Mouse (Mus musculus) spleen, adult 2 months (tissue): ENCODE measurements at regions not wholly inside any gene's neighbourhood (a gene's known extent, or its start where the extent isn't known, plus 50 kb on each side); places are given as distances from the start of the nearest gene placed in this dataset.

Experiments
- DNase-seq, 2 experiments: peaks; one replicate each; pipeline versions ENCODE4 v3.0.0 to v3.0.0-alpha.2; 2012 to 2021; ENCODE audit warnings: low spot score in 2 of 2, low read depth in 1 of 2
- H3K27ac ChIP-seq: fragments of 200-500 bp; 2 replicates; pipeline ENCODE4 v1.5.1; 2012; ENCODE audit warnings: low read length, inconsistent platforms; ENCODE audit not compliant: insufficient read depth
- H3K27me3 ChIP-seq: fragments of 200-500 bp; 2 replicates; pipeline ENCODE4 v1.6.1; 2012; ENCODE audit warnings: mild to moderate bottlenecking, moderate library complexity, low read length, inconsistent platforms; ENCODE audit not compliant: control insufficient read depth, insufficient read depth
- H3K36me3 ChIP-seq: fragments of 200-500 bp; 2 replicates; pipeline ENCODE4 v1.6.1; 2012; ENCODE audit warnings: mild to moderate bottlenecking, low read length, inconsistent platforms; ENCODE audit not compliant: control insufficient read depth, insufficient read depth
- H3K4me1 ChIP-seq: fragments of 200-500 bp; 2 replicates; pipeline ENCODE4 v1.6.1; 2011; ENCODE audit warnings: inconsistent platforms; ENCODE audit not compliant: control insufficient read depth, insufficient read depth, insufficient read length
- H3K4me3 ChIP-seq: fragments of 200-500 bp; 2 replicates; pipeline ENCODE4 v1.5.1; 2011; ENCODE audit warnings: mild to moderate bottlenecking, inconsistent platforms; ENCODE audit not compliant: insufficient read depth, insufficient read length; ENCODE audit errors: extremely low read depth
- CTCF ChIP-seq: fragments of 200-500 bp; IDR thresholded peaks from 2 replicates; pipeline ENCODE4 v1.5.1; 2011; ENCODE audit warnings: mild to moderate bottlenecking, inconsistent platforms; ENCODE audit not compliant: insufficient read depth, insufficient read length, insufficient replicate concordance; ENCODE audit errors: extremely low read depth
- POLR2A ChIP-seq: fragments of 200-500 bp; IDR thresholded peaks from 2 replicates; pipeline ENCODE4 v1.6.1; 2011; ENCODE audit warnings: low read depth, low read length, inconsistent platforms
- WGBS: fragments of 180-500 bp; shearing (Covaris S2); methylation state at CpG from one replicate; pipeline ENCODE4 v1.1.7; 2018; 5-methylcytosine and 5-hydroxymethylcytosine counted together

- H3K4me1 ChIP-seq: no peaks in the 10 kb centered on the region
- no peak overlapping the region for H3K4me3 ChIP-seq
- TF ChIP-seq POLR2A (no peak), CTCF (no peak)
- no peaks in the 10 kb centered on the region for H3K27me3 ChIP-seq
- no peak for DNase-seq
- no peaks in the 10 kb centered on the region for H3K36me3 ChIP-seq
- H3K27ac ChIP-seq: no peak overlapping the region
- 92% methylated on average over 1 of the region's 1 CpGs for WGBS
Measured at GRCm38 (mm10) chr14:48904576-48904975, 161.3 kb upstream of the Ap5m1 start.

GRCm38 (mm10) chr14:48903526-48903925 lies 162.4 kb upstream of the Ap5m1 start:
- H3K36me3 ChIP-seq: no peaks in the 10 kb centered on the region
- DNase-seq: no peak
- no peak overlapping the region for H3K4me3 ChIP-seq
- WGBS: 64% methylated on average over 5 of the region's 5 CpGs
- no peak overlapping the region for H3K27ac ChIP-seq
- no peaks in the 10 kb centered on the region for H3K4me1 ChIP-seq
- H3K27me3 ChIP-seq: no peaks in the 10 kb centered on the region
- TF ChIP-seq CTCF: no peak
- no peak for TF ChIP-seq POLR2A

GRCm38 (mm10) chr14:48900201-48900600 lies 165.7 kb upstream of the Ap5m1 start:
- H3K4me1 ChIP-seq: no peaks in the 10 kb centered on the region
- H3K27ac ChIP-seq: no peak overlapping the region
- no peaks in the 10 kb centered on the region for H3K36me3 ChIP-seq
- DNase-seq: no peak
- H3K27me3 ChIP-seq: no peaks in the 10 kb centered on the region
- WGBS: 84% methylated on average over 1 of the region's 1 CpGs
- no peak overlapping the region for H3K4me3 ChIP-seq
- TF ChIP-seq CTCF: no peak
- no peak for TF ChIP-seq POLR2A

- no peaks in the 10 kb centered on the region for H3K4me1 ChIP-seq
- no peak overlapping the region for H3K27ac ChIP-seq
- DNase-seq: no peak
- H3K36me3 ChIP-seq: no peaks in the 10 kb centered on the region
- no peak for TF ChIP-seq POLR2A
- no peak for TF ChIP-seq CTCF
- H3K27me3 ChIP-seq: no peaks in the 10 kb centered on the region
- no peak overlapping the region for H3K4me3 ChIP-seq
- WGBS: 79% methylated on average over 5 of the region's 5 CpGs
Measured at GRCm38 (mm10) chr14:48897140-48897539, 168.8 kb upstream of the Ap5m1 start.

GRCm38 (mm10) chr14:48896235-48896634 lies 169.7 kb upstream of the Ap5m1 start:
- no peak overlapping the region for H3K27ac ChIP-seq
- TF ChIP-seq CTCF (no peak), POLR2A (no peak)
- DNase-seq: no peak
- no peaks in the 10 kb centered on the region for H3K36me3 ChIP-seq
- H3K4me1 ChIP-seq: no peaks in the 10 kb centered on the region
- 84% methylated on average over 7 of the region's 7 CpGs for WGBS
- H3K27me3 ChIP-seq: no peaks in the 10 kb centered on the region
- H3K4me3 ChIP-seq: no peak overlapping the region

- Histone ChIP-seq H3K4me1 (no peaks in the 10 kb centered on the region), H3K4me3 (no peak overlapping the region), H3K27me3 (no peaks in the 10 kb centered on the region), H3K36me3 (no peaks in the 10 kb centered on the region), H3K27ac (peak overlapping the region; percentile 29; the same call in 1 of the 2 replicates)
- WGBS: 47% methylated on average over 9 of the region's 9 CpGs
- no peak for TF ChIP-seq POLR2A
- no peak for TF ChIP-seq CTCF
- peak in 1 of 2 experiments; percentile 17 for DNase-seq
Measured at GRCm38 (mm10) chr14:48891216-48891615, 174.7 kb upstream of the Ap5m1 start.

GRCm38 (mm10) chr14:48888954-48889353 lies 176.9 kb upstream of the Ap5m1 start:
- Histone ChIP-seq H3K36me3 (no peaks in the 10 kb centered on the region), H3K27ac (no peak overlapping the region), H3K27me3 (no peaks in the 10 kb centered on the region), H3K4me3 (no peak overlapping the region), H3K4me1 (no peaks in the 10 kb centered on the region)
- TF ChIP-seq POLR2A: no peak
- no peak for TF ChIP-seq CTCF
- 24% methylated on average over 13 of the region's 13 CpGs for WGBS
- no peak for DNase-seq
